Mouse (Mus musculus) CH12.LX (cell line): Measurements from ENCODE around the gene Gbx2.

Source experiments
- CHD2 ChIP-seq: IDR thresholded peaks from 2 replicates; pipeline ENCODE4 v1.6.1; 2011; ENCODE audit warnings: low read length, improper control_type of control experiment
- CTCF ChIP-seq, 2 experiments: IDR thresholded peaks in 1 of 2; conservative IDR thresholded peaks in 1 of 2; 2 replicates each; pipeline ENCODE4 v1.5.1; 2011 to 2012; ENCODE audit warnings: low read depth in 2 of 2, low read length in 2 of 2, improper control_type of control experiment in 1 of 2, inconsistent platforms in 1 of 2, mild to moderate bottlenecking in 1 of 2, moderate library complexity in 1 of 2
- HCFC1 ChIP-seq: IDR thresholded peaks from 2 replicates; pipeline ENCODE4 v1.6.1; 2012; ENCODE audit warnings: low read depth, mild to moderate bottlenecking, inconsistent platforms, low read length, improper control_type of control experiment
- MAFK ChIP-seq: IDR thresholded peaks from 2 replicates; pipeline ENCODE4 v1.6.1; 2011; ENCODE audit warnings: low read length, improper control_type of control experiment; ENCODE audit not compliant: insufficient replicate concordance
- MAX ChIP-seq: IDR thresholded peaks from 2 replicates; pipeline ENCODE4 v1.6.1; 2011; ENCODE audit warnings: low read length, improper control_type of control experiment
- USF1 ChIP-seq: IDR thresholded peaks from 2 replicates; pipeline ENCODE4 v1.6.1; 2014; ENCODE audit warnings: low read depth, mild to moderate bottlenecking, inconsistent platforms, low read length, improper control_type of control experiment
- USF2 ChIP-seq: conservative IDR thresholded peaks from 2 replicates; pipeline ENCODE4 v1.6.1; 2011; ENCODE audit warnings: low read depth, low read length, improper control_type of control experiment
- ZC3H11A ChIP-seq: IDR thresholded peaks from 2 replicates; pipeline ENCODE4 v1.6.1; 2012; ENCODE audit warnings: low read depth, mild to moderate bottlenecking, inconsistent platforms, low read length, improper control_type of control experiment
- ZNF384 ChIP-seq: IDR thresholded peaks from 2 replicates; pipeline ENCODE4 v1.6.1; 2012; ENCODE audit warnings: low read depth, low read length, improper control_type of control experiment, inconsistent platforms

DNA sequence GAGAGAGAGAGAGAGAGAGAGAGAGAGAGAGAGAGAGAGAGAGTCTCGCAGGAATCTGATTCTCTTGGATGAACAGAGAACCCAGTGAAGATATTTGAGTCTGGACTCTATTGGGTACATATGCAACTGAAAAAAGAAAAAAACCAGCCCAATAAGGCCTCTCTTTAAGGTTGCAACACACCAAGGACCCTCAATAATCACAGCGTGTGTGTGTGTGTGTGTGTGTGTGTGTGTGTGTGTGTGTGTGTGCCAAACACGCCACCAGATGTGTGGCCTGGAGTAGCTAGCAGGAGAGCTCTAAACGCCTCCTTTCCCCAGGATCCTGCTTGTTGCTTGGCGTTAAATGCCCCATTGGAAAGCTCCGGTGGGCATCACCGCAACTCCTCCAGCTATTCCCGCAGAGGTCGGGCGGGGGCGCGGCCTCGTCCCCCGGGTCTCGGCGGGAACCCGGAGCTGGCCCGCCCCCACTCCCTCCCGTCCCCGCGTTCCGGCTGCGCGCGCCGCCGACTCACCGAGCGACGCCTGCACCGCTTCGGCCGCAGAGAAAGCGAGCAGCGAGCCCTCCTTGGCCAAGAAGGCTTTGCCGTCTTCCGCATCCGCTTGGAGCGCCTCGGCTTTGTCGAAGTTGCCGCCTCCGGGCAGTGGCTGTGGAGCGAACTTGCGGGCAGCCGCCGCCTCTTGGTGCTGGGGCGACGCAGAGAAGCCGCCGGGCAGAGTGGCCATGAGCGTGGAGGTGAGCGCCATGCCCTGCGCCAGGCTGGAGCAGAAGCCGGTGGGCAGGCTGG lies 1.1 kb downstream of the Gbx2 start:
- TF ChIP-seq CTCF (conservative IDR thresholded peaks at IDR 0.05 in 1 of 2, IDR thresholded peaks at IDR 0.05 in 1 of 2; ENCODE audit: low read depth in 2 of 2, low read length in 2 of 2): no peak
- no peak for TF ChIP-seq USF1
- TF ChIP-seq ZNF384: no peak
- no peak for TF ChIP-seq MAFK
- TF ChIP-seq ZC3H11A: no peak
- TF ChIP-seq USF2: no peak
- no peak for TF ChIP-seq CHD2
- TF ChIP-seq MAX: no peak
- TF ChIP-seq HCFC1: no peak
